Mouse (Mus musculus): Measurements from ENCODE around the gene Rufy1. TPM values are rescaled to one million over a fixed set of nuclear protein-coding genes. Genes with fewer than 3 reads are reported as not detected.

Gene Rufy1
- total and polyA plus RNA-seq, 3 experiments: 26.0 to 30.4 (median 27.6) TPM

DNA sequence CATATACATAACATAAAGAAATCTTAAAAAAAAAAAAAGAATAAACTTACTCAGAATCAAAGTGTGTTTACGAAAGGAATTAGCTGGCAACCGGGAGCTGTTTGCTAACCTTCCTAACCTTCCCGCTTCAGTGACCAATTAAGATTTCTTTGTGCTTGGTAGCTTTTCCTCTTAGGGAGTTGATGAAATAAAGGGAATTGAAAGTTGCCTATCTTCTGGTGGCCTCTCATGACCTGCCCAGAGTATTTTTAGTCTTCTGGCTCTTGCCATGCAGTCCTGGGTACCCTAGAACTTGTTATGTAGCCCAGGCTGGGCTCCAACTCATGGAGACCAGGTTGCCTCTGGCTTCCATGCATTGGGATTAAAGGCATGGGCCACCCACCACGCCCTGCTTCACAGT lies 85.4 kb downstream of the Rufy1 start:
- 80% methylated on average over 4 of the region's 4 CpGs for WGBS
- no peak overlapping the region for H3K9ac ChIP-seq (ENCODE audit: low read depth, low read length)
- no peaks in the 10 kb centered on the region for H3K36me3 ChIP-seq (ENCODE audit: control insufficient read depth, insufficient read depth, low read length)
- intact Hi-C loops (cut with DNase I): no loop called here
- H3K27me3 ChIP-seq (ENCODE audit: control insufficient read depth, insufficient read depth, low read length): no peaks in the 10 kb centered on the region
- DNase-seq: no peak
- no peaks in the 10 kb centered on the region for H3K79me2 ChIP-seq (replicated peaks; ENCODE audit: control insufficient read depth, insufficient read depth, low read length)
- H3K4me3 ChIP-seq: no peak overlapping the region
- H3K4me1 ChIP-seq (ENCODE audit: control insufficient read depth, insufficient read depth, low read length): no peaks in the 10 kb centered on the region
- TF ChIP-seq EP300 (IDR thresholded peaks at IDR 0.05; ENCODE audit: insufficient read depth, low read depth, low read length) (no peak), POLR2A (IDR thresholded peaks at IDR 0.05; ENCODE audit: insufficient read depth, low read depth, low read length) (no peak), CTCF (IDR thresholded peaks at IDR 0.05) (no peak)
- no peak overlapping the region for H3K27ac ChIP-seq

Small RNA genes lying within 50 kb of the gene (microRNA-seq; reads per million reads assigned to microRNA genes)
- 0 reads per million in 2 experiments for gene Mir804

Other genes with a start within 250 kb of the Rufy1 start
- gene Sqstm1, start 220.3 kb downstream of the Rufy1 start, total RNA-seq (2021): 100 to 1,000 TPM; 298 to 421 TPM
- gene Sqstm1, start 220.3 kb downstream of the Rufy1 start, polyA plus RNA-seq (2012; rRNA removed): 200 and 225 TPM in 2 replicates
- gene Mgat4b, start 220.2 kb downstream of the Rufy1 start, total RNA-seq (2021): 10 to 100 TPM; 78.6 to 82.0 TPM
- 53.8 and 56.7 TPM in 2 replicates for gene Mgat4b, start 220.2 kb downstream of the Rufy1 start, polyA plus RNA-seq (2012; rRNA removed)
- 1 to 10 TPM; 8.8 to 10.0 TPM for gene Ltc4s, start 192.5 kb downstream of the Rufy1 start, total RNA-seq (2021)
- 16.2 and 18.1 TPM in 2 replicates for gene Ltc4s, start 192.5 kb downstream of the Rufy1 start, polyA plus RNA-seq (2012; rRNA removed)
- 10 to 100 TPM in 1 of 2 experiments, 1 to 10 TPM in 1; 9.7 to 10.7 TPM for gene Maml1, start 138.8 kb downstream of the Rufy1 start, total RNA-seq (2021)
- gene Maml1, start 138.8 kb downstream of the Rufy1 start, polyA plus RNA-seq (2012; rRNA removed): 6.6 and 7.4 TPM in 2 replicates
- 100 to 1,000 TPM; 324 to 369 TPM for gene Canx, start 105.5 kb downstream of the Rufy1 start, total RNA-seq (2021)
- 64.8 and 153 TPM in 2 replicates for gene Canx, start 105.5 kb downstream of the Rufy1 start, polyA plus RNA-seq (2012; rRNA removed)
- not detected for gene Cby3, start 76.7 kb downstream of the Rufy1 start, total RNA-seq (2021)
- gene Cby3, start 76.7 kb downstream of the Rufy1 start, polyA plus RNA-seq (2012; rRNA removed): 0.29 TPM in 1 of 2 replicates, not detected in the other
- gene Hnrnph1, start 54.1 kb downstream of the Rufy1 start, total RNA-seq (2021): 100 to 1,000 TPM; 110 to 114 TPM
- gene Hnrnph1, start 54.1 kb downstream of the Rufy1 start, polyA plus RNA-seq (2012; rRNA removed): 56.3 and 103 TPM in 2 replicates
- 10 to 100 TPM in 1 of 2 experiments, 1 to 10 TPM in 1; 8.0 to 10.6 TPM for gene Adamts2, start 171.0 kb upstream of the Rufy1 start, total RNA-seq (2021)
- 14.4 and 18.9 TPM in 2 replicates for gene Adamts2, start 171.0 kb upstream of the Rufy1 start, polyA plus RNA-seq (2012; rRNA removed)